Mouse (Mus musculus) G1E (cell line): ENCODE results near the gene Nhsl2.

ENCODE experiments used
- CTCF ChIP-seq: IDR thresholded peaks from 2 replicates; pipeline ENCODE4 v1.5.1; 2012; ENCODE audit warnings: low read depth, low read length, inconsistent platforms, mixed read lengths
- POLR2AphosphoS5 ChIP-seq: IDR thresholded peaks from 2 replicates; pipeline ENCODE4 v1.6.1; 2012; ENCODE audit warnings: low read depth, low read length, inconsistent platforms; ENCODE audit not compliant: insufficient replicate concordance
- TAL1 ChIP-seq: conservative IDR thresholded peaks from 2 replicates; pipeline ENCODE4 v1.6.1; 2012; ENCODE audit warnings: low read depth, low read length, inconsistent platforms, mixed read lengths

DNA sequence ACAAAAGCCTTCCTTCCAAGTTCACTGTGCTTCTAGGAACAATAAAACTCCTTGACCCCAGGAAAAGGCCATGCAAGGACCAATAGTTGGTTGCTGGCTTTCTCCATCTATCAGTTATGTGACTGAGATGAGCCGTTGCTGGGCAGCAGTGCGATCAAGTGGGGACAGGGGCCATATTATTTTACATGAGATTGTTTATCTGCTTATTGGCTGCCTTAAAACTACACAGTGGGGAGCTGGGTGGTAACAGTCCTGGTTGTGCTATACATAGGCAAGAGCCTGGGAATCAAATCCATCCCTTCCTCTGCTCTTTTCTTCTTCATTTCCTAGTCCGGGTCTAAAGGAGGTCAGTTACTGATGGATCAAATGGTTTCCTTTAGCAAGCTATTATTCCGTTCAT, 53.4 kb downstream of the Nhsl2 start:
- TF ChIP-seq CTCF (no peak), TAL1 (no peak), POLR2AphosphoS5 (no peak)
